Mouse (Mus musculus): Measurements from ENCODE around the gene Cox14. TPM values are rescaled to one million over a fixed set of nuclear protein-coding genes. Genes with fewer than 3 reads are reported as not detected.
"Not testable (repeated sequence)": the region's sequence is repeated elsewhere in the genome, so short reads cannot be mapped to it uniquely, and the experiment has no call there.

The Cox14 gene
- polyA plus RNA-seq, 1 experiment from 2014 or later: 180 TPM

DNA sequence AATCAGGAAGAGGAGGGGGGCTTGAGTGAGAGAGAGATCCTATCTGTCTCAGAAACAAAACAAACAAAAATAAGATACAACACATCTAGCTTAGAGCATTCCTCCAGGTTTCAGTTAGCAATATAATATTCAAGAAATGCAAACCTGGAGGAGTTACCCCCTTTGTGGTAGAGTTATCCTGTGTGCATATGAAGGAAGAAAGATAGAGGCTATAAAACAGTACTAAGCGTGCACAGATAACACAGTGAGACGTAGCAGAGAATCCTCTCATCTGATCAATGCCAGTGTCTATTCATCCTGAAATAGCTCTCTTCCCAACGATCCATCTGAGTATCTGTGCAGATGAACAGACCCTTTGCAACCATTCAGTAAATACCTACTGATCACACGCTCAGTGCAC is 42.0 kb downstream of the Cox14 start:
- WGBS: 82% methylated on average over 4 of the region's 4 CpGs
- H3K4me1 ChIP-seq (ENCODE audit: control insufficient read depth, insufficient read depth, low read length): peaks cover 8% of the 10 kb centered on the region; the same call in 1 of the 2 replicates
- H3K27me3 ChIP-seq (replicated peaks; ENCODE audit: control insufficient read depth, insufficient read depth, low read length): no peaks in the 10 kb centered on the region
- H3K27ac ChIP-seq (replicated peaks; ENCODE audit: low read depth, low read length): no peak overlapping the region
- no peak overlapping the region for H3K4me3 ChIP-seq (ENCODE audit: low read depth, low read length)
- no peak for ATAC-seq (ENCODE audit: low read depth)
- no peak overlapping the region for H3K4me2 ChIP-seq (ENCODE audit: low read depth, low read length)
- DNase-seq (ENCODE audit: low spot score): no peak
- H3K9ac ChIP-seq (ENCODE audit: low read depth, low read length): no peak overlapping the region
- no peaks in the 10 kb centered on the region for H3K9me3 ChIP-seq (ENCODE audit: control insufficient read depth, low read length)
- no peaks in the 10 kb centered on the region for H3K36me3 ChIP-seq (ENCODE audit: control insufficient read depth, insufficient read depth, low read length)

- ATAC-seq (ENCODE audit: low read depth): no peak
- 87% methylated on average over 1 of the region's 1 CpGs for WGBS
- H3K9ac ChIP-seq (ENCODE audit: low read depth, low read length): no peak overlapping the region
- no peaks in the 10 kb centered on the region for H3K36me3 ChIP-seq (ENCODE audit: control insufficient read depth, insufficient read depth, low read length)
- no peaks in the 10 kb centered on the region for H3K9me3 ChIP-seq (ENCODE audit: control insufficient read depth, low read length)
- no peak overlapping the region for H3K4me2 ChIP-seq (ENCODE audit: low read depth, low read length)
- no peak overlapping the region for H3K4me3 ChIP-seq (ENCODE audit: low read depth, low read length)
- no peaks in the 10 kb centered on the region for H3K27me3 ChIP-seq (replicated peaks; ENCODE audit: control insufficient read depth, insufficient read depth, low read length)
- H3K4me1 ChIP-seq (ENCODE audit: control insufficient read depth, insufficient read depth, low read length): peaks cover 8% of the 10 kb centered on the region; the same call in 1 of the 2 replicates
- no peak overlapping the region for H3K27ac ChIP-seq (replicated peaks; ENCODE audit: low read depth, low read length)
- no peak for DNase-seq (ENCODE audit: low spot score)
Measured at GRCm38 (mm10) chr15:99768761-99769160, 43.3 kb downstream of the Cox14 start.

DNA sequence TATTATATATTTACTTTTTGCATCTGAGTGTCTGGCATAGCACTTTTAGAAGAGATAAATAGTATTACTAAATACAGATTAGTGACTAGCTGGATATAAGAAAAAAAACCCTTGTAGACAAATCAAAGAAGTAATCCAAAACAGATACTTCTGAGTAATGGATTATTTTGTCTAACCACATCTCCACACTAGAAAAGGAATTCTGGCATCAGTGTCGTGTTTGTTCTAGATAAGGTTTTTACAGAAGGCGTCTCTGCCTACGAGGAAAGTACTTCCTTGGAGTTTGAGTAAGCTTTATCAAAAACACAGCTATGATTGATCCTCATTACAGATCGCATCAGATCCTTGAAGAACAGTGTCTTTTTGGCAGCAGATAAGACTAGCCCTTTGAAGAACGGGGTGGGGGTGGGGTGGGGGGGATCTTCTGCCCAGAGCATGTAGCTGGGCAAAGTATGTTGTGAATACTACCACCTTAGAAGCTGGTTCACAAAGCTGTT is 45.6 kb downstream of the Cox14 start:
- WGBS: 13% methylated on average over 5 of the region's 5 CpGs
- H3K4me2 ChIP-seq (ENCODE audit: low read depth, low read length): peak overlapping the region; percentile 80
- ATAC-seq (ENCODE audit: low read depth): no peak

GRCm38 (mm10) chr15:99771601-99772276 is 46.3 kb downstream of the Cox14 start:
- ATAC-seq (ENCODE audit: low read depth) (peak; percentile 67), DNase-seq (ENCODE audit: low spot score) (peak; percentile 53)
- Histone ChIP-seq H3K27ac (replicated peaks; ENCODE audit: low read depth, low read length) (peak overlapping the region; percentile 94), H3K4me2 (ENCODE audit: low read depth, low read length) (peak overlapping the region; percentile 80), H3K4me1 (ENCODE audit: control insufficient read depth, insufficient read depth, low read length) (peaks cover 8% of the 10 kb centered on the region; the same call in 1 of the 2 replicates), H3K9ac (ENCODE audit: low read depth, low read length) (peak overlapping the region; percentile 80), H3K27me3 (replicated peaks; ENCODE audit: control insufficient read depth, insufficient read depth, low read length) (no peaks in the 10 kb centered on the region), H3K9me3 (ENCODE audit: control insufficient read depth, low read length) (no peaks in the 10 kb centered on the region), H3K4me3 (ENCODE audit: low read depth, low read length) (peak overlapping the region; percentile 84), H3K36me3 (ENCODE audit: control insufficient read depth, insufficient read depth, low read length) (no peaks in the 10 kb centered on the region)
- whole genome bisulfite sequencing: under 1% methylated on average over 39 of the region's 59 CpGs

More for the DNA sequence above, 45.6 kb downstream of the Cox14 start:
- DNase-seq (ENCODE audit: low spot score): no peak
- H3K36me3 ChIP-seq (ENCODE audit: control insufficient read depth, insufficient read depth, low read length): no peaks in the 10 kb centered on the region
- H3K4me1 ChIP-seq (ENCODE audit: control insufficient read depth, insufficient read depth, low read length): peaks cover 8% of the 10 kb centered on the region; the same call in 1 of the 2 replicates
- peak overlapping the region; percentile 94 for H3K27ac ChIP-seq (replicated peaks; ENCODE audit: low read depth, low read length)
- peak overlapping the region; percentile 84 for H3K4me3 ChIP-seq (ENCODE audit: low read depth, low read length)
- H3K27me3 ChIP-seq (replicated peaks; ENCODE audit: control insufficient read depth, insufficient read depth, low read length): no peaks in the 10 kb centered on the region
- peak overlapping the region; percentile 80 for H3K9ac ChIP-seq (ENCODE audit: low read depth, low read length)
- no peaks in the 10 kb centered on the region for H3K9me3 ChIP-seq (ENCODE audit: control insufficient read depth, low read length)

DNA sequence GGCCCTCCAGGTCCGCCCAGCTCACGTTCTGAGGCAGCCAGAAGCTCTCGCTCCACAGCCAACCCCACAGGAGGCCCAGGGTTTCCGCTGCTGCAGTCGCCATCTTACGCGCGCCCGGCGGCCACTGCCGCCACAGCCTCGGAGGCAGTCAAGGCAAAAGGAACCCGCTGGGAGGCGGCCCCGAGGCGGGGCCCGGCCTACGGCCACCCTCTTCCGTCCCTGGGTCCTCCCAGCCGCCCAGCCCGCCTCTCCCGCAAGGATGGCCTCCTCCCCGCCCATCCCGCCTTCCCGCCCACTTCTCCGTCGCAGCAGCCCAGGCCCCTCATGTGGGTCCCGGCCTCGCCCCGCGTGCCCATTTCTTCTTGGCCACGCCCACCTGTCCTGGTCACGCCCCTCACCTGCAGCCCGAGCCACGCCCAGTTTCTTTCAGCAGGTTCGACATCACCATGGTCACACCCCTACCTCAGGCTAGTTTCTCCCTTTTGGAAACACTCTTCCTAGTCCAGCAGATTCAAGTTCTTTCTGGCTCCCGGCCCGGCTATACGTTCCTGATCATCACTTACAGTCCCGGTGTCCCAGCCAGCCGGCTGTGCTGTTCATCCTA is 47.0 kb downstream of the Cox14 start:
- no peaks in the 10 kb centered on the region for H3K36me3 ChIP-seq (ENCODE audit: control insufficient read depth, insufficient read depth, low read length)

DNA sequence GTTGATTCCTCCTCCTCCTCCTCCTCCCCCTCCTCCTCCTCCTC is 47.3 kb downstream of the Cox14 start, which contains the start of gene Cers5:
Cers5 (minus strand) TSS at position 5 of the 44 bp plus-strand sequence.
- H3K4me2 ChIP-seq (ENCODE audit: low read depth, low read length): peak within 1 kb of the TSS; percentile 80
- H3K27me3 ChIP-seq (replicated peaks; ENCODE audit: control insufficient read depth, insufficient read depth, low read length); H3K9me3 ChIP-seq (ENCODE audit: control insufficient read depth, low read length); ATAC-seq (ENCODE audit: low read depth); DNase-seq (ENCODE audit: low spot score); H3K4me1 ChIP-seq (ENCODE audit: control insufficient read depth, insufficient read depth, low read length); H3K36me3 ChIP-seq (ENCODE audit: control insufficient read depth, insufficient read depth, low read length): not testable (repeated sequence)
- H3K9ac ChIP-seq (ENCODE audit: low read depth, low read length): peak within 1 kb of the TSS; percentile 80
- H3K4me3 ChIP-seq (ENCODE audit: low read depth, low read length): peak within 1 kb of the TSS; percentile 84
- peak within 1 kb of the TSS; percentile 94 for H3K27ac ChIP-seq (replicated peaks; ENCODE audit: low read depth, low read length)

More for the DNA sequence above, 47.0 kb downstream of the Cox14 start:
- ATAC-seq (ENCODE audit: low read depth): peak; percentile 95
- peak; percentile 95 for DNase-seq (ENCODE audit: low spot score)
- H3K4me1 ChIP-seq (ENCODE audit: control insufficient read depth, insufficient read depth, low read length): peaks cover 8% of the 10 kb centered on the region; the same call in 1 of the 2 replicates
- no peaks in the 10 kb centered on the region for H3K27me3 ChIP-seq (replicated peaks; ENCODE audit: control insufficient read depth, insufficient read depth, low read length)
- peak overlapping the region; percentile 80 for H3K4me2 ChIP-seq (ENCODE audit: low read depth, low read length)
- H3K4me3 ChIP-seq (ENCODE audit: low read depth, low read length): peak overlapping the region; percentile 84
- H3K9me3 ChIP-seq (ENCODE audit: control insufficient read depth, low read length): no peaks in the 10 kb centered on the region
- WGBS: 1% methylated on average over 19 of the region's 41 CpGs
- peak overlapping the region; percentile 80 for H3K9ac ChIP-seq (ENCODE audit: low read depth, low read length)
- peak overlapping the region; percentile 94 for H3K27ac ChIP-seq (replicated peaks; ENCODE audit: low read depth, low read length)

GRCm38 (mm10) chr15:99772925-99773324 is 47.5 kb downstream of the Cox14 start:
- DNase-seq (ENCODE audit: low spot score): no peak
- peak overlapping the region; percentile 78 for H3K27ac ChIP-seq (replicated peaks; ENCODE audit: low read depth, low read length)
- H3K36me3 ChIP-seq (ENCODE audit: control insufficient read depth, insufficient read depth, low read length): no peaks in the 10 kb centered on the region
- 27% methylated on average over 3 of the region's 3 CpGs for WGBS
- H3K9ac ChIP-seq (ENCODE audit: low read depth, low read length): no peak overlapping the region
- H3K4me3 ChIP-seq (ENCODE audit: low read depth, low read length): no peak overlapping the region
- ATAC-seq (ENCODE audit: low read depth): no peak
- no peaks in the 10 kb centered on the region for H3K27me3 ChIP-seq (replicated peaks; ENCODE audit: control insufficient read depth, insufficient read depth, low read length)
- peaks cover 8% of the 10 kb centered on the region; the same call in 1 of the 2 replicates for H3K4me1 ChIP-seq (ENCODE audit: control insufficient read depth, insufficient read depth, low read length)
- H3K4me2 ChIP-seq (ENCODE audit: low read depth, low read length): peak overlapping the region; percentile 80
- H3K9me3 ChIP-seq (ENCODE audit: control insufficient read depth, low read length): no peaks in the 10 kb centered on the region
